Mouse (Mus musculus) liver, embryonic 14.5 days (tissue): Measurements from ENCODE around the gene Rem2.

Experiments
- CTCF ChIP-seq: IDR thresholded peaks from 2 replicates; pipeline ENCODE4 v1.5.1; 2016; ENCODE audit warnings: antibody characterized with exemption, low read depth, control low read depth
- EP300 ChIP-seq: IDR thresholded peaks from 2 replicates; pipeline ENCODE4 v1.6.1; 2016; ENCODE audit warnings: antibody characterized with exemption, low read depth

GRCm38 (mm10) chr14:54527227-54528006, 51.5 kb downstream of the Rem2 start:
- TF ChIP-seq CTCF = no peak
- TF ChIP-seq EP300 = no peak
